ENCODE assay signal across 28 mouse cellular contexts in the genomic region with DNA sequence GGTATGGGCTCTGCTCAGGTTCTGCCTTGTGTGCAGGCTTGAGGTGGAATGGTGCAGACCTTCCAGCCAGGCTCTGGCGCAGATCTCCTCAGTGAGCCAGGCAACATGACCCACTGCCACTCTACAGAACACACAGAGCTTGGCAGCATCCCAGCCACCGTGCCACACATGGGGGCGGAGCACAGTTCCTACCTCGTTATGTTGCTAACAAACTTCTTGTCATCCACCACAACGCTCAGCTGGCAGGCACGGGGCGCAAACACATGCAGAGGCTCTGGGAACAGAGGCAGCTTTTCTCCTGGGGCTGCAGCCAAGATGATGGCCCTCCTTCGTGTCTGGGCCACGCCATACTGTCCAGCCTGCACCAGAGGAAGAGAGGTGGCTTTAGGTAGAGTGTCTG. TPM values are rescaled to one million over a fixed set of nuclear protein-coding genes. Genes with fewer than 3 reads are reported as not detected.
DNase-seq lines count a peak whose midpoint lies in the region; ATAC-seq lines count a peak whose summit lies in the region.
"Had no signal": no experiment of that assay in that cellular context is flagged by ENCODE, and none has a peak within 500 bp of the region (broad histone marks: within the 10 kb centered on the region; RNA-seq: fewer than 3 reads in every experiment).

No protein-coding gene starts in this region.

- no peak overlapping the region for H3K9ac ChIP-seq in heart, embryonic 11.5 days (ENCODE audit: low read depth, low read length)
- H3K9ac ChIP-seq: forebrain, embryonic 15.5 days; hindbrain, embryonic 12.5 days; limb, embryonic 12.5 days; liver, postnatal 0 days; neural tube, embryonic 13.5 days had no signal

- H3K27ac ChIP-seq in heart, embryonic 11.5 days (ENCODE audit: low read depth, low read length): no peak overlapping the region
- H3K27ac ChIP-seq: forebrain, embryonic 15.5 days; hindbrain, embryonic 12.5 days; limb, embryonic 12.5 days; macrophage; midbrain, embryonic 10.5 days; neural tube, embryonic 13.5 days; stomach, postnatal 0 days had no signal

- peaks cover 78% of the 10 kb centered on the region for H3K36me3 ChIP-seq in heart, embryonic 11.5 days (ENCODE audit: control insufficient read depth, insufficient read depth, low read length)

- H3K4me1 ChIP-seq in heart, embryonic 11.5 days (ENCODE audit: control insufficient read depth, insufficient read depth, low read length): no peaks in the 10 kb centered on the region
- H3K4me1 ChIP-seq: forebrain, embryonic 15.5 days; hindbrain, embryonic 12.5 days; limb, embryonic 12.5 days; midbrain, embryonic 10.5 days; neural tube, embryonic 13.5 days had no signal

- no peak overlapping the region for H3K4me3 ChIP-seq in heart, embryonic 11.5 days (ENCODE audit: low read depth, low read length)
- H3K4me3 ChIP-seq: forebrain, embryonic 15.5 days; hindbrain, embryonic 12.5 days; limb, embryonic 12.5 days; midbrain, embryonic 10.5 days; myocyte; neural tube, embryonic 13.5 days had no signal

- DNase-seq in heart, adult 11 months: peak; percentile 94
- DNase-seq in layer of hippocampus, adult 9-11 months: peak; percentile 60
- no peak for DNase-seq in layer of hippocampus, postnatal 25 days (ENCODE audit: extremely low spot score in 1 of 2, low spot score in 1 of 2)
- peak; percentile 68 for DNase-seq in right cerebral cortex, adult 18-20 months
- DNase-seq in right cerebral cortex, postnatal 10 days (ENCODE audit: low spot score in 2 of 2): no peak
- DNase-seq: adrenal gland, adult 8-10 months; B cell, adult 2 months; cerebellum, adult 2 months; cerebellum, postnatal 36 days; kidney, postnatal 25 days; liver, postnatal 0 days; retina, postnatal 1 day had no signal

- 93% methylated on average over 9 of the region's 9 CpGs for whole genome bisulfite sequencing in heart, embryonic 11.5 days (ENCODE audit: insufficient replicate concordance)

- H3K4me2 ChIP-seq in heart, embryonic 11.5 days: no peak overlapping the region
- H3K4me2 ChIP-seq: forebrain, embryonic 15.5 days; hindbrain, embryonic 12.5 days; limb, embryonic 12.5 days; liver, embryonic 11.5 days; neural tube, embryonic 13.5 days had no signal

- H3K9me3 ChIP-seq in heart, embryonic 11.5 days (replicated peaks; ENCODE audit: control insufficient read depth, low read length): no peaks in the 10 kb centered on the region
- H3K9me3 ChIP-seq: forebrain, embryonic 15.5 days; G1E; hindbrain, embryonic 12.5 days; limb, embryonic 12.5 days; midbrain, embryonic 10.5 days; neural tube, embryonic 13.5 days had no signal

- no peaks in the 10 kb centered on the region for H3K27me3 ChIP-seq in heart, embryonic 11.5 days (ENCODE audit: control insufficient read depth, insufficient read depth, low read length)
- H3K27me3 ChIP-seq: CH12.LX; forebrain, embryonic 15.5 days; hindbrain, embryonic 12.5 days; limb, embryonic 12.5 days; neural tube, embryonic 13.5 days had no signal

- no peak for ATAC-seq in heart, embryonic 11.5 days (replicated peaks; ENCODE audit: insufficient number of reproducible peaks, low FRiP score, low TSS enrichment)
- 0 out of 2 replicates have a peak, but pooled peaks have one; percentile 18 for ATAC-seq in megakaryocyte-erythroid progenitor cell, adult 5-6 weeks (replicated peaks; ENCODE audit: low FRiP score, low TSS enrichment, poor library complexity, severe bottlenecking)
- ATAC-seq in activated CD4-positive, CD25-positive, alpha-beta regulatory T cell, adult 4 months: no peak
- ATAC-seq: forebrain, embryonic 15.5 days; intestine, postnatal 0 days; liver, postnatal 0 days; midbrain, embryonic 16.5 days had no signal

RNA-seq across cellular contexts. Expression of a gene that starts 11.5 kb away (rescaled TPM):
- polyA plus RNA-seq in heart, embryonic 11.5 days (2014; fragmentation: Nextera tagmentation; extraction: Ambion mirVana): 276 and 286 TPM in 2 replicates
- total RNA-seq in layer of hippocampus, postnatal 25 days (2021): 100 to 1,000 TPM; 118 to 122 TPM
- total RNA-seq in megakaryocyte-erythroid progenitor cell, adult 5-6 weeks (2014; fragmentation: Nextera tagmentation): 308 and 325 TPM in 2 replicates
- total RNA-seq in megakaryocyte-erythroid progenitor cell, adult 5-6 weeks (2017): 259 and 301 TPM in 2 replicates
- polyA plus RNA-seq in activated CD4-positive, CD25-positive, alpha-beta regulatory T cell, adult 4 months (2017; shearing (Covaris generic)): 100 to 1,000 TPM; 190 to 235 TPM

RNA-seq across cellular contexts. Expression of a gene that starts 22.0 kb away (rescaled TPM):
- polyA plus RNA-seq in heart, embryonic 11.5 days (2014; fragmentation: Nextera tagmentation; extraction: Ambion mirVana): 43.6 and 46.2 TPM in 2 replicates
- total RNA-seq in layer of hippocampus, postnatal 25 days (2021): 10 to 100 TPM; 23.5 to 25.5 TPM
- 127 and 174 TPM in 2 replicates for total RNA-seq in megakaryocyte-erythroid progenitor cell, adult 5-6 weeks (2014; fragmentation: Nextera tagmentation)
- 154 and 175 TPM in 2 replicates for total RNA-seq in megakaryocyte-erythroid progenitor cell, adult 5-6 weeks (2017)
- polyA plus RNA-seq in activated CD4-positive, CD25-positive, alpha-beta regulatory T cell, adult 4 months (2017; shearing (Covaris generic)): 10 to 100 TPM; 22.9 to 30.1 TPM

RNA-seq across cellular contexts. Expression of a gene that starts 30.4 kb away (rescaled TPM):
- polyA plus RNA-seq in heart, embryonic 11.5 days (2014; fragmentation: Nextera tagmentation; extraction: Ambion mirVana): 2.1 and 2.9 TPM in 2 replicates
- 10 to 100 TPM; 10.5 to 11.4 TPM for total RNA-seq in layer of hippocampus, postnatal 25 days (2021)
- total RNA-seq in megakaryocyte-erythroid progenitor cell, adult 5-6 weeks (2014; fragmentation: Nextera tagmentation): 1.1 and 2.7 TPM in 2 replicates
- total RNA-seq in megakaryocyte-erythroid progenitor cell, adult 5-6 weeks (2017): 0.42 TPM in 1 of 2 replicates, not detected in the other
- 1 to 10 TPM in 1 of 2 experiments, under 1 TPM in 1; 0.76 to 1.5 TPM for polyA plus RNA-seq in activated CD4-positive, CD25-positive, alpha-beta regulatory T cell, adult 4 months (2017; shearing (Covaris generic))

RNA-seq across cellular contexts. Expression of a gene that starts 41.5 kb away (rescaled TPM):
- 2.1 TPM in 2 replicates for polyA plus RNA-seq in heart, embryonic 11.5 days (2014; fragmentation: Nextera tagmentation; extraction: Ambion mirVana)
- 10 to 100 TPM; 50.7 to 77.1 TPM for total RNA-seq in layer of hippocampus, postnatal 25 days (2021)
- total RNA-seq in megakaryocyte-erythroid progenitor cell, adult 5-6 weeks (2014; fragmentation: Nextera tagmentation): 37.9 and 44.3 TPM in 2 replicates
- 11.9 and 24.0 TPM in 2 replicates for total RNA-seq in megakaryocyte-erythroid progenitor cell, adult 5-6 weeks (2017)
- 10 to 100 TPM; 12.4 to 14.6 TPM for polyA plus RNA-seq in activated CD4-positive, CD25-positive, alpha-beta regulatory T cell, adult 4 months (2017; shearing (Covaris generic))

RNA-seq across cellular contexts. Expression of a gene that starts 49.7 kb away (rescaled TPM):
- polyA plus RNA-seq in heart, embryonic 11.5 days (2014; fragmentation: Nextera tagmentation; extraction: Ambion mirVana): 50.5 and 59.3 TPM in 2 replicates
- total RNA-seq in layer of hippocampus, postnatal 25 days (2021): 10 to 100 TPM; 34.6 to 36.3 TPM
- 163 and 192 TPM in 2 replicates for total RNA-seq in megakaryocyte-erythroid progenitor cell, adult 5-6 weeks (2014; fragmentation: Nextera tagmentation)
- 190 and 210 TPM in 2 replicates for total RNA-seq in megakaryocyte-erythroid progenitor cell, adult 5-6 weeks (2017)
- 10 to 100 TPM; 51.2 to 52.7 TPM for polyA plus RNA-seq in activated CD4-positive, CD25-positive, alpha-beta regulatory T cell, adult 4 months (2017; shearing (Covaris generic))

Comparison
In these comparisons a context has a peak if more than half of its experiments do, and no peak if none do; other contexts are left out.
1. DNase-seq: peak in heart, adult 11 months (single experiment), layer of hippocampus, adult 9-11 months (single experiment) and right cerebral cortex, adult 18-20 months (single experiment); none in layer of hippocampus, postnatal 25 days (0 of 2) and right cerebral cortex, postnatal 10 days (0 of 2).
2. RNA of a gene that starts 22.0 kb away (total RNA-seq): 127 to 175 TPM in megakaryocyte-erythroid progenitor cell, adult 5-6 weeks; 23.5 to 25.5 TPM in layer of hippocampus, postnatal 25 days; every median in the first group is over 4 times any median in the second.